Mouse (Mus musculus) thymus, adult 2 months (tissue): ENCODE measurements at regions not wholly inside any gene's neighbourhood (a gene's known extent, or its start where the extent isn't known, plus 50 kb on each side); places are given as distances from the start of the nearest gene placed in this dataset.

ENCODE experiments used
- CTCF ChIP-seq: fragments of 200-500 bp; IDR thresholded peaks from 2 replicates; pipeline ENCODE4 v1.5.1; 2012; ENCODE audit warnings: mild to moderate bottlenecking, control low read depth, low read length, moderate library complexity, borderline replicate concordance; ENCODE audit not compliant: control insufficient read depth, poor library complexity, insufficient read depth; ENCODE audit errors: extremely low read depth
- POLR2A ChIP-seq: fragments of 200-500 bp; IDR thresholded peaks from 2 replicates; pipeline ENCODE4 v1.6.1; 2012; ENCODE audit warnings: mild to moderate bottlenecking, low read length, control low read depth, moderate library complexity; ENCODE audit not compliant: control insufficient read depth, poor library complexity, insufficient read depth; ENCODE audit errors: extremely low read depth

DNA sequence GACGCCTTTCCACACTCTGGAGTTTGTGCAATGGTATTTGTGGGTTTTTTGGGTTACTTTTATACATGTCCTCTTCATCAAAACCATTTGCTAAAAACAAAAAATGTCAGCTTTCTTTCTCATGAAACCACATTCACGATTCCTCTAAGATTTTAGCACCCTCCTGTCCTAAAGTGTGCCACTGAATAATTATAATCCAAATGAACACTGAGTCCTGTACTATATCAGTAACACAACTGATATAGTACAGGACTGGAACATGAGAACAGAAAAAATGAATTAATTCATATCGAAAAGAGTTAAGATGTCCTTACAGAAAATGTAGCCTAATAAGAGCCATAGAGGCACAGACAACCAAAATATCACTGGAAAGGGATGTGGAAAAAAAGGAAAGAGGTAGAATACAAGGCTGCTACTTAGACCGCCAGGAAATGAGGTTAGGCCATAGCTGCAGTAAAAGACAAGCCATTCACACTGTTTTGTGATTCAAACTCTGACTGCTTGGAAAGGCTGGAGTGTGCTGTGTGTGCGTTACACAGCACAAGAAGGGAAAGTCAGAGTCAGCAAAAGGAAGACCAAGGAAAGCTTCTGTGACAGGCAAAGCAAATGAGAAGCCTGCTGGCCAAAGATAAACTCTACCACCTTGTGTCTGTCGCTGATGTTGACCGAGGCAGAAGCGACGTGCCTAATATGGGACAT is 329.3 kb upstream of the Gm11146 start:
- TF ChIP-seq POLR2A (no peak), CTCF (no peak)
